Mouse (Mus musculus) lung, postnatal 0 days (tissue): ENCODE measurements at regions not wholly inside any gene's neighbourhood (a gene's known extent, or its start where the extent isn't known, plus 50 kb on each side); places are given as distances from the start of the nearest gene placed in this dataset.

Source experiments
- ATAC-seq: fragments of 200-750 bp; cut with Nextera tagmentation; 2 replicates; pipeline ENCODE4 v1.8.0; 2017; ENCODE audit warnings: moderate library complexity
- DNase-seq: peaks from one replicate; pipeline ENCODE4 v3.0.0-alpha.2; 2016; ENCODE audit warnings: low spot score
- H3K27ac ChIP-seq: fragments of 300-500 bp; sonication (generic); 2 replicates; pipeline ENCODE4 v1.5.1; 2014; ENCODE audit warnings: antibody characterized with exemption, mild to moderate bottlenecking, low read length, mixed read lengths
- H3K27me3 ChIP-seq: fragments of 300-500 bp; sonication (generic); replicated peaks from 2 replicates; pipeline ENCODE4 v1.6.1; 2014; ENCODE audit warnings: low read length, mixed read lengths; ENCODE audit not compliant: insufficient read depth
- H3K36me3 ChIP-seq: fragments of 300-500 bp; sonication (generic); 2 replicates; pipeline ENCODE4 v1.6.1; 2014; ENCODE audit warnings: low read length, mixed read lengths; ENCODE audit not compliant: insufficient read depth
- H3K4me1 ChIP-seq: fragments of 300-500 bp; sonication (generic); 2 replicates; pipeline ENCODE4 v1.6.1; 2014; ENCODE audit warnings: antibody characterized with exemption, low read depth, low read length, mixed read lengths; ENCODE audit not compliant: insufficient read depth
- H3K4me2 ChIP-seq: fragments of 300-500 bp; sonication (generic); replicated peaks from 2 replicates; pipeline ENCODE4 v1.6.1; 2014; ENCODE audit warnings: low read depth, mild to moderate bottlenecking, low read length, moderate library complexity, mixed read lengths
- H3K4me3 ChIP-seq: fragments of 300-500 bp; sonication (generic); 2 replicates; pipeline ENCODE4 v1.5.1; 2014; ENCODE audit warnings: low read depth, low read length
- H3K9ac ChIP-seq: fragments of 300-500 bp; sonication (generic); replicated peaks from 2 replicates; pipeline ENCODE4 v1.6.1; 2014; ENCODE audit warnings: low read depth, mild to moderate bottlenecking
- H3K9me3 ChIP-seq: fragments of 300-500 bp; sonication (generic); 2 replicates; pipeline ENCODE4 v1.6.1; 2016; ENCODE audit warnings: low read length, mixed read lengths
- CTCF ChIP-seq: IDR thresholded peaks from 2 replicates; pipeline ENCODE4 v1.5.1; 2016; ENCODE audit warnings: antibody characterized with exemption, mild to moderate bottlenecking
- EP300 ChIP-seq: IDR thresholded peaks from 2 replicates; pipeline ENCODE4 v1.6.1; 2016; ENCODE audit warnings: antibody characterized with exemption, mild to moderate bottlenecking, control low read depth
- WGBS: fragments of 180-500 bp; shearing (Covaris S2); extraction: QIAGEN DNeasy Blood & Tissue Kit; methylation state at CpG from one replicate; pipeline ENCODE4 v1.1.7; 2014; 5-methylcytosine and 5-hydroxymethylcytosine counted together

DNA sequence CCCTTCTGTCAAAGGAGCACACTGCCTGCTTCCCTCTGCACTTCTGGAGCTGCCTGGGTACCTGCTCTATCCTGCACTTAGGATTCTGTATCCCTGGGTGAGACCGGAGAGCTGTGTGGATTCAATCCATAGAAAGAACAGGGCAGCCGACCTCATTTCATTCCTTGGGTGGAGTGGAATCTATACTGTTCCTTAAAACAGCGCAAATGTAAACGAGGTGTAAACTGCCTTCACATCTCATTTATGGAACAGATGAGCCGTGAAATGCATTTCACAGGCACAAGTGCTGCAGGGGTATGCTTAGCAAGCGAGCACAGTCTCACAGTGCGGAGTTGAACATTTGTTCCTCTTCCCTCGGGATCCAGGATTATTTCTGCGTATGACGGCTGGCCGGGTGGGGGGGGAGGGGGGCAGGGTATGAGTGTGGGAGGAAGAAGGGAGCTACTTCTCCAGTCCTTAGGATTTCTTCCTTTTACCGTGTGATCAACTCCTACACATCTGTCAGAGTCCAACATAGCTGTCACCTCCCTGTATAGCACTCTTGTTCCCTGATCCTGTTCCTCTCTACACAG is 459.3 kb downstream of the Pdcd6ip start:
- WGBS, result 77% methylated on average over 12 of the region's 12 CpGs
- H3K9me3 ChIP-seq, result no peaks in the 10 kb centered on the region

DNA sequence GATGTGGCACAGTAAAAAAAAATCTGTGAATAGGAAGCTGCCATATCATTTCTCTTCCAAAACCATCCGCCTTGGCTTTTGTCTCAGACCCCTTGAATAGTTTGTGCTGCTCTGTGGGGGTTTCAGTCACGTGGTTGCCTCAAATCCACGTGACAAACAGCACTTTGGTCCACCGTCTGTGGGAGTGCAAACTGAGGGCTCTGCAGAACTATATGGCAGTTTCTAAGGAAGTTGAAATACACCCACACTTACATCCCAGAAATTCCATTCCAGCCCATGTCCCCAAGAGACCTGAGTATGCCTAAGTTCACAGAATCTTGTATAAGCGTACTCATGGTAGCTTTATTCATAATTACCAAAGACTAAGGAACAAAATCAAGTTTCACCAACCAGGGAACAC is 460.1 kb downstream of the Pdcd6ip start:
- no peaks in the 10 kb centered on the region for H3K9me3 ChIP-seq
- TF ChIP-seq EP300 (no peak), CTCF (no peak)
- ATAC-seq (no peak), DNase-seq (no peak)
- H3K36me3 ChIP-seq, result no peaks in the 10 kb centered on the region
- H3K4me3 ChIP-seq, result no peak overlapping the region
- H3K9ac ChIP-seq, result no peak overlapping the region
- H3K4me1 ChIP-seq, result no peaks in the 10 kb centered on the region
- no peak overlapping the region for H3K4me2 ChIP-seq
- H3K27me3 ChIP-seq, result no peaks in the 10 kb centered on the region
- WGBS, result 49% methylated on average over 5 of the region's 5 CpGs
- no peak overlapping the region for H3K27ac ChIP-seq

More for the DNA sequence above, 459.3 kb downstream of the Pdcd6ip start:
- no peaks in the 10 kb centered on the region for H3K36me3 ChIP-seq
- H3K4me2 ChIP-seq, result no peak overlapping the region
- TF ChIP-seq CTCF, result no peak
- TF ChIP-seq EP300, result no peak
- ATAC-seq (no peak), DNase-seq (no peak)
- no peak overlapping the region for H3K27ac ChIP-seq
- no peak overlapping the region for H3K9ac ChIP-seq
- H3K27me3 ChIP-seq, result no peaks in the 10 kb centered on the region
- H3K4me3 ChIP-seq, result no peak overlapping the region
- no peaks in the 10 kb centered on the region for H3K4me1 ChIP-seq

DNA sequence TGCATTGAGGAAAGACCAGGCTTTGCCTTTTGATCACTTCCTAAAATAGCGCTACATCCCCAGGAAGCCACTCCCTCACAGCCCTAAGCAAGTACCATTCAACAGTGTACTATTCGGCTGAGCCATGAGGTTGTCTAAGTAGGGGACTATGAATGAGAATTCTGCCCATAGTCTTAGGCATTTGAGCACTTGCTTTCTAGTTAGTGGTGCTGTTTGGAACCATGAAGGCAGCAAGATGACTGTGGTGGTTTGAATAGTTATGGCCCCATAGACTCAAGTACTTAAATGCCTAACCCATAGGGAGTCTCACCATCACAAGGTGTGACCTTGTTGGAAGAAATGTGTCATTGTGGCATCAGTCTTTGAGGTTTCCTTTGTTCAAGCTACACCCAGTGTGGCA is 464.2 kb downstream of the Pdcd6ip start:
- Histone ChIP-seq H3K4me3 (no peak overlapping the region), H3K36me3 (no peaks in the 10 kb centered on the region), H3K9me3 (no peaks in the 10 kb centered on the region), H3K27ac (no peak overlapping the region), H3K4me1 (no peaks in the 10 kb centered on the region), H3K4me2 (no peak overlapping the region), H3K9ac (no peak overlapping the region), H3K27me3 (no peaks in the 10 kb centered on the region)
- TF ChIP-seq CTCF (no peak), EP300 (no peak)
- no peak for ATAC-seq
- 85% methylated on average over 2 of the region's 2 CpGs for WGBS
- no peak for DNase-seq

DNA sequence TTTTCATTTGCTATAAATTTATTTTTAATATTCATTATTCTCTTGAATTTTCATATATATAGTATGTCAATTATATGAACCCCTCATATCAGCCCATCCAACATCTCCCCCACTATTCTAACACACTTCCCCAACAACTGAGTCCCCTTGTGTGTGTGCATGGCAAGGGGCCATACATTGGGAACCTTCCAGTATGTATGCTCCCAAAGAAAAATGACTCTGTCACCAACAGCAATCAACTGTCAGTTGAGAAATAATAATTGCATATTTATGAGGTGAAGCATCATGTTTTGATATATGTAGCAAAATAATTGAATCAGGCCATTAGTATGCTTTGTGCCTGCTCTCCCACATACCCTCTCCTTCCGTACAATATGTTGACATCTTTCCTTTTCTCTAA is 474.7 kb downstream of the Pdcd6ip start:
- Histone ChIP-seq H3K4me1 (no peaks in the 10 kb centered on the region), H3K9me3 (no peaks in the 10 kb centered on the region), H3K4me3 (no peak overlapping the region), H3K4me2 (no peak overlapping the region), H3K9ac (no peak overlapping the region), H3K36me3 (no peaks in the 10 kb centered on the region), H3K27ac (no peak overlapping the region), H3K27me3 (no peaks in the 10 kb centered on the region)
- DNase-seq (no peak), ATAC-seq (no peak)
- TF ChIP-seq EP300, result no peak
- TF ChIP-seq CTCF, result no peak
- 75% methylated on average over 1 of the region's 1 CpGs for WGBS

DNA sequence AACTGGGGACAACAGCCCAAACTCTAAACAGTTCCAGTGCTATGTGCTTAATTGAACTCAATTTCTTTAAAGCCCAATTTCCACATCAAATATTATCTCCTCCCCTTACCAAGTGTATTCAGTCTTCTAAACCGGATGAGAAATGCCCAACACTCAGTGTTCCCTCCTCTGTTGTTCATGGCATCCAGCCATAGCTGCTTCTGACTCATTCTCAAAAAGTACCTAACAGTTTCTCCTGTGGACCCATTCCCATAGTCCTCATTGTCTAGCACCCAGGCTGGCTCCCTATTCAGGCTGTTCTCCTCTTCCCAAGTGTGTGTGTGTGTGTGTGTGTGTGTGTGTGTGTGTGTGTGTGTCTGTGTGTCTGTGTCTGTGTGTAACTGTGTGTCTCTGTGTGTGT is 478.7 kb downstream of the Pdcd6ip start:
- H3K4me3 ChIP-seq, result no peak overlapping the region
- no peaks in the 10 kb centered on the region for H3K4me1 ChIP-seq
- H3K4me2 ChIP-seq, result no peak overlapping the region
- no peak overlapping the region for H3K27ac ChIP-seq
- ATAC-seq (no peak), DNase-seq (no peak)
- TF ChIP-seq EP300, result no peak
- TF ChIP-seq CTCF, result no peak
- no peak overlapping the region for H3K9ac ChIP-seq
- 72% methylated on average over 1 of the region's 1 CpGs for WGBS
- H3K36me3 ChIP-seq, result no peaks in the 10 kb centered on the region
- H3K27me3 ChIP-seq, result no peaks in the 10 kb centered on the region
- H3K9me3 ChIP-seq, result no peaks in the 10 kb centered on the region

DNA sequence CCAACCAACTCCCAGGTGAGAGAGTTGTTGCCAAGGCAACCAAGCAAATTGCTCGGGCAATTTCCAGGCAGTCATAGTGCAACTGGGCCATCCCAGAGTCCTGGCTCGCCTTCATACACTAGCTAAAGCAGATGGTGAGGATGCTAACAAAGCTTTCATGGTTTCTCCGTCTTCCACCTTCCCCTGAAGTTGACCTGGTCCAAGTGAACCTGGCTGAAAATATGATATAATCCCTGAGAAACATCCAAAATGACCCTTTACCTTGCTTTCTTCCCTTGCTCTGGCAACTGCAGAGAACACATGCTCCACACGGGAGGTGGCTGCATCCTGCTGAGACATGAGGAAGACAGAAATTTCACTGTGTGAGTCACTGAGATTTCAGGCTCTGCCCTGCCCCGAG is 494.1 kb downstream of the Pdcd6ip start:
- WGBS, result 73% methylated on average over 5 of the region's 5 CpGs
- TF ChIP-seq EP300, result no peak
- TF ChIP-seq CTCF, result no peak
- no peaks in the 10 kb centered on the region for H3K36me3 ChIP-seq
- H3K9me3 ChIP-seq, result no peaks in the 10 kb centered on the region
- no peak overlapping the region for H3K27ac ChIP-seq
- no peak overlapping the region for H3K4me3 ChIP-seq
- no peak overlapping the region for H3K4me2 ChIP-seq
- no peaks in the 10 kb centered on the region for H3K27me3 ChIP-seq
- H3K9ac ChIP-seq, result no peak overlapping the region
- ATAC-seq (no peak), DNase-seq (no peak)
- H3K4me1 ChIP-seq, result no peaks in the 10 kb centered on the region

DNA sequence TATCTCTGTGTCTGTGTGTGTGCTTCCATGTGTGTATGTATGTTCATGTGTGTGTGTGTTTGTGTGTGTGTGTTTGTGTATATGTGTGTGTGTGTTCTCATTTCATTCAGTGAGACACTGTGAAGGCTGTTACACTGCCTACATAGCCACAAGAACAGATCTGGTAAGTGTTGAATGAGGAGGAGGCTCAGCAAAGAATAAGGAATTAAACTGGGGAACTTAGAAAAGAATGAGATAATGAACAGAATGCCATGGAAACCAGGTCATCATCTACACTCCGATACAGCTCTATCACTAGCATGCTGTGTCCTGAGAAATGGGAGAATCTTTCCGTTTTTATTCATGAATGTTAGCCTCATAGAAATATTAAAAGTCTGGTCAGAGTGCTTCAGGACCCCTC is 495.7 kb downstream of the Pdcd6ip start:
- H3K4me1 ChIP-seq, result no peaks in the 10 kb centered on the region
- H3K36me3 ChIP-seq, result no peaks in the 10 kb centered on the region
- no peaks in the 10 kb centered on the region for H3K9me3 ChIP-seq
- no peak for DNase-seq
- TF ChIP-seq EP300 (no peak), CTCF (no peak)
- WGBS, result 78% methylated on average over 2 of the region's 2 CpGs
- H3K27ac ChIP-seq, result no peak overlapping the region
- no peaks in the 10 kb centered on the region for H3K27me3 ChIP-seq
- no peak overlapping the region for H3K4me3 ChIP-seq
- H3K9ac ChIP-seq, result no peak overlapping the region
- no peak for ATAC-seq
- no peak overlapping the region for H3K4me2 ChIP-seq
